Mouse (Mus musculus) kidney, embryonic 15.5 days (tissue): ENCODE measurements at regions not wholly inside any gene's neighbourhood (a gene's known extent, or its start where the extent isn't known, plus 50 kb on each side); places are given as distances from the start of the nearest gene placed in this dataset.
"Not testable (repeated sequence)": the region's sequence is repeated elsewhere in the genome, so short reads cannot be mapped to it uniquely, and the experiment has no call there.

Source experiments
- ATAC-seq: fragments of 200-750 bp; cut with Nextera tagmentation; replicated peaks from 2 replicates; pipeline ENCODE4 v1.8.0; 2017; ENCODE audit warnings: moderate TSS enrichment; ENCODE audit not compliant: low FRiP score
- H3K27ac ChIP-seq: fragments of 300-500 bp; sonication (generic); 2 replicates; pipeline ENCODE4 v1.5.1; 2015; ENCODE audit warnings: mild to moderate bottlenecking, inconsistent platforms
- H3K27me3 ChIP-seq: fragments of 300-500 bp; sonication (generic); 2 replicates; pipeline ENCODE4 v1.6.1; 2015; ENCODE audit warnings: inconsistent platforms
- H3K36me3 ChIP-seq: fragments of 300-500 bp; sonication (generic); 2 replicates; pipeline ENCODE4 v1.6.1; 2015; ENCODE audit warnings: inconsistent platforms
- H3K4me1 ChIP-seq: fragments of 300-500 bp; sonication (generic); 2 replicates; pipeline ENCODE4 v1.6.1; 2015; ENCODE audit warnings: inconsistent platforms
- H3K4me2 ChIP-seq: fragments of 300-500 bp; sonication (generic); 2 replicates; pipeline ENCODE4 v1.6.1; 2015; ENCODE audit warnings: moderate library complexity, mild to moderate bottlenecking, inconsistent platforms
- H3K4me3 ChIP-seq: fragments of 300-500 bp; sonication (generic); replicated peaks from 2 replicates; pipeline ENCODE4 v1.5.1; 2015; ENCODE audit warnings: mild to moderate bottlenecking, inconsistent platforms
- H3K9ac ChIP-seq: fragments of 300-500 bp; sonication (generic); 2 replicates; pipeline ENCODE4 v1.6.1; 2015; ENCODE audit warnings: mild to moderate bottlenecking, inconsistent platforms
- H3K9me3 ChIP-seq: fragments of 300-500 bp; sonication (generic); replicated peaks from 2 replicates; pipeline ENCODE4 v1.6.1; 2016; ENCODE audit warnings: inconsistent platforms
- WGBS: fragments of 180-500 bp; shearing (Covaris S2); methylation state at CpG from one replicate; pipeline ENCODE4 v1.1.7; 2015; ENCODE audit warnings: mixed read lengths; 5-methylcytosine and 5-hydroxymethylcytosine counted together

DNA sequence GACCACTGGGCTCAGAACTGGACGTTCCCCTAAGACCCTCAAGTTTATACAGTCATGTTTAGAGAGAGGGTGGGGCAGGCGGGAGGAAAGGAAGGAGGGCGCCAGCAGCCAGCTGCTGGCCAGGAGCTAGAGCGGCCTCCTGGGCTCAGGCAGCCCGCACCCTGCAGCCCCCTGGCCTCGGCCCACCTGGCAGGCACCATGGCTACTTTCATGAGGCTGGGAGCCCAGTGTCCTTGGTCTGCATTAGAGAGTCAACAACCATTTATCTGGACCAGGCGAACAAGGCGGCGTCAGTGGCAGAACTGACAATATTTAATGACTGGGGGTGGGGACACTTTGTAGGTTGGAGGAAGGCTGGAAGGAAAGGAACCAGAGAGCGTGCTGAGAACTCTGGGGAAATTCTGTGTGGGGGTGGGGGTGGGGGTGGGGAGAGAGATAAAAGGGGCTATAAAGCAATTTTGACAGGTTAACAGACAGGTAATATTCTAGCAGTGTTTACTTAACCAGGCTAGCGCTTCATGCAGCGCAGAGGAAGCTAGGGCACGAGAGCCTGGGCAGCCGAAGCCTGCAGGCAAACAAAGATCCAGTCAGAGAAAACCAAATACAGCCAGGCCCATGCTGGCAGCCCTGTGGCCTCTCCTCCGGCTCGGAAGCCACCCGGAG is 365.6 kb downstream of the Sox9 start:
- H3K4me1 ChIP-seq, result peaks cover 41% of the 10 kb centered on the region
- H3K36me3 ChIP-seq, result no peaks in the 10 kb centered on the region
- no peak overlapping the region for H3K9ac ChIP-seq
- H3K4me2 ChIP-seq, result peak overlapping the region; percentile 44
- H3K27ac ChIP-seq, result peak overlapping the region; percentile 48
- ATAC-seq, result peak; percentile 14; the same call in 1 of the 2 replicates
- 18% methylated on average over 17 of the region's 17 CpGs for WGBS
- no peak overlapping the region for H3K4me3 ChIP-seq
- no peaks in the 10 kb centered on the region for H3K27me3 ChIP-seq
- no peaks in the 10 kb centered on the region for H3K9me3 ChIP-seq

DNA sequence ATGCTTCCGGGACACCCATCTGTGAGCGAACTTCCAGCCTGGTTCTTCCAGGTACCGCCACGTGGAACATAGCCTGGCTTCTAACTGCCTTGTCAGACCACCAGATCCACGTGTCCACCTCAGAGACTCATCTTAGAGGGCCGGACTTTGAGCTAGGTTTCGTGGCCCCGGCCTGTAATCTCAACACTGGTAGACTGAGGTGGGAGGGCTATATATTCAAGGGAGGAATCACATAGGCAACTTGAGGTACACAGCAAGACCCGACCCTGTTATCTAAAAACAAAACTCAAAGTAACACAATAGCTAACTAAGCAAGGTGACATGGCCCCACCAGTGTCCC is 366.1 kb downstream of the Sox9 start:
- no peaks in the 10 kb centered on the region for H3K36me3 ChIP-seq
- peaks cover 41% of the 10 kb centered on the region for H3K4me1 ChIP-seq
- H3K9me3 ChIP-seq, result no peaks in the 10 kb centered on the region
- no peak overlapping the region for H3K9ac ChIP-seq
- ATAC-seq, result peak; percentile 3; the same call in 1 of the 2 replicates
- 66% methylated on average over 9 of the region's 9 CpGs for WGBS
- no peaks in the 10 kb centered on the region for H3K27me3 ChIP-seq
- peak overlapping the region; percentile 48 for H3K27ac ChIP-seq
- H3K4me3 ChIP-seq, result no peak overlapping the region
- peak overlapping the region; percentile 44 for H3K4me2 ChIP-seq

DNA sequence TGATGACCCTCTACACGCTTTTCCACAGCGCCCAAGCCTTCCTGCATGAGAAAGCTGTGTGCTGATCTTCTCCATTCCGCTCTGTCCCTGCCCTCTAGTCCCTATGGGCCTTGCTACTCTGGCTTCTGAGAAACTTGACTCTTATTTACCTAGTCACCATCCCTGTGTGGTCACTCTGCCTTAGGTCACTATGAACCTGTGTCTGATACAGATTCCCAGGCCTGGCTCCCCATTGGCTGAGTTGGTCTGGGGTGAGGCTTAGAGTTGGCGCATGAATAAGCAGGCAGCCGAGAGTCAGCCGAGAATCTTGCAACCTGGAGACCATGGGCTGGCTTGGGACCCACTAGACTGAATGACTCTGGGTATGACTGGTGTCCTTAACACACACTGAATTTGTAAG is 373.5 kb downstream of the Sox9 start:
- H3K4me1 ChIP-seq, result peaks cover 15% of the 10 kb centered on the region
- no peak overlapping the region for H3K9ac ChIP-seq
- H3K36me3 ChIP-seq, result no peaks in the 10 kb centered on the region
- no peak overlapping the region for H3K27ac ChIP-seq
- no peaks in the 10 kb centered on the region for H3K27me3 ChIP-seq
- no peaks in the 10 kb centered on the region for H3K9me3 ChIP-seq
- no peak overlapping the region for H3K4me3 ChIP-seq
- 84% methylated on average over 6 of the region's 6 CpGs for WGBS
- no peak overlapping the region for H3K4me2 ChIP-seq
- ATAC-seq, result no peak

- no peak for ATAC-seq
- H3K9ac ChIP-seq, result no peak overlapping the region
- no peak overlapping the region for H3K4me2 ChIP-seq
- H3K27me3 ChIP-seq, result peaks cover 3% of the 10 kb centered on the region; the same call in 1 of the 2 replicates
- WGBS, result 30% methylated on average over 3 of the region's 3 CpGs
- no peaks in the 10 kb centered on the region for H3K36me3 ChIP-seq
- no peak overlapping the region for H3K27ac ChIP-seq
- H3K4me3 ChIP-seq, result no peak overlapping the region
- peaks cover 49% of the 10 kb centered on the region for H3K4me1 ChIP-seq
- no peaks in the 10 kb centered on the region for H3K9me3 ChIP-seq
These were observed 381.9 kb downstream of the Sox9 start for GRCm38 (mm10) chr11:113163941-113164340.

DNA sequence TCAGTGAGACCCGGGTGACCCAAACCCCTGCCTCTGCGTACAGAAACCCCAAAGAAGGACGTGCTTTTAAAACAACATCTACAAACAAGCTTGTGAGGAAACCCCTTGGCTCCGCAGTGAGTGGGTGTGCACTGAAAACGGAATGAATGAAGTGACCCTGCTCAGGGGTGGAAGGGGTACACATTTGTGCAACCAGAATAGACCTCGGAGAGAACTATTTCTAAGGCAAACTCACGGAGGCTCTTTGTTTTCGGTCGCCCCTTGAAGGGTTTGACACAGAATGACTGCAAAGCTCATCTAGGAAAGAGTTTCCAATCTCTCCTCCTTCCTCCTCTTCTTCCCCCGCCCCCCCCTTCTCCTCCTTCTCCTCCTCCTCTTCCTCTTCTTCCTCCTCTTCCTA is 382.5 kb downstream of the Sox9 start:
- peaks cover 47% of the 10 kb centered on the region for H3K4me1 ChIP-seq
- WGBS, result 19% methylated on average over 10 of the region's 10 CpGs
- H3K9ac ChIP-seq, result no peak overlapping the region
- peak overlapping the region; percentile 27; the same call in 1 of the 2 replicates for H3K4me3 ChIP-seq
- H3K4me2 ChIP-seq, result peak overlapping the region; percentile 62
- H3K9me3 ChIP-seq, result no peaks in the 10 kb centered on the region
- H3K27me3 ChIP-seq, result peaks cover 3% of the 10 kb centered on the region; the same call in 1 of the 2 replicates
- H3K27ac ChIP-seq, result no peak overlapping the region
- H3K36me3 ChIP-seq, result no peaks in the 10 kb centered on the region
- ATAC-seq, result no peak

GRCm38 (mm10) chr11:113165069-113165795 is 383.2 kb downstream of the Sox9 start:
- Histone ChIP-seq H3K4me1 (peaks cover 44% of the 10 kb centered on the region), H3K36me3 (no peaks in the 10 kb centered on the region), H3K4me2 (peak overlapping the region; percentile 62), H3K9me3 (no peaks in the 10 kb centered on the region), H3K27me3 (peaks cover 3% of the 10 kb centered on the region; the same call in 1 of the 2 replicates), H3K27ac (peak overlapping the region; percentile 84), H3K4me3 (peak overlapping the region; percentile 27), H3K9ac (0 out of 2 replicates have a peak overlapping the region, but pooled peaks have one; percentile 21)
- ATAC-seq, result peak; percentile 82
- 4% methylated on average over 23 of the region's 23 CpGs for WGBS

DNA sequence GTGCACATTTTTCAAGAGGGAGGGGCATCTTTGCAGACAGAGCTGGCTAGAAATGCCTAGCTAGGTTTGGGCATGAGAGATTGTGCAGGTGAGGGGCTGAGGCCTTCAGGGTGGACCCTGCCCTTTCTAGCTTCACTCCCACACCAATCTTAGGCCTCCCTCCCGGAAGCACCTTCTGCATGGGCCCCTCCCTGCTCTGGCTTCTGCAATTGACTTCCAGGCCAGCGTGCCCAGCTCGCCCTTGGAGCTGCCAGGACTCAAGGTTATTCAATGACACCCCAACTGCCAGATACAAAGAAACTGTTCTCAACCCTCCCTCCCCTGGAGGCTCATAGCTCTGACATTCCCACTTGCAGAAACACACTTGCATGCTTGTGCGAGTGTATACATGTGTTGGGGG is 384.5 kb downstream of the Sox9 start:
- H3K27ac ChIP-seq, result 0 out of 2 replicates have a peak overlapping the region, but pooled peaks have one; percentile 56
- no peak overlapping the region for H3K9ac ChIP-seq
- H3K36me3 ChIP-seq, result no peaks in the 10 kb centered on the region
- H3K4me1 ChIP-seq, result peaks cover 52% of the 10 kb centered on the region
- ATAC-seq, result 0 out of 2 replicates have a peak, but pooled peaks have one; percentile 2
- WGBS, result 52% methylated on average over 4 of the region's 4 CpGs
- peaks cover 3% of the 10 kb centered on the region; the same call in 1 of the 2 replicates for H3K27me3 ChIP-seq
- no peaks in the 10 kb centered on the region for H3K9me3 ChIP-seq
- H3K4me3 ChIP-seq, result no peak overlapping the region
- H3K4me2 ChIP-seq, result no peak overlapping the region

GRCm38 (mm10) chr11:113172497-113173140 is 390.6 kb downstream of the Sox9 start:
- no peaks in the 10 kb centered on the region for H3K27me3 ChIP-seq
- no peaks in the 10 kb centered on the region for H3K36me3 ChIP-seq
- peak overlapping the region; percentile 90 for H3K27ac ChIP-seq
- peak; percentile 65 for ATAC-seq
- H3K4me2 ChIP-seq, result peak overlapping the region; percentile 65
- H3K9ac ChIP-seq, result peak overlapping the region; percentile 46; the same call in 1 of the 2 replicates
- peak overlapping the region; percentile 55 for H3K4me3 ChIP-seq
- no peaks in the 10 kb centered on the region for H3K9me3 ChIP-seq
- WGBS, result 23% methylated on average over 16 of the region's 16 CpGs
- H3K4me1 ChIP-seq, result peaks cover 29% of the 10 kb centered on the region

- not testable (repeated sequence) for H3K27me3 ChIP-seq, H3K27ac ChIP-seq, H3K9me3 ChIP-seq, H3K9ac ChIP-seq, ATAC-seq, H3K36me3 ChIP-seq
- peak overlapping the region; percentile 53 for H3K4me2 ChIP-seq
- peak overlapping the region; percentile 31 for H3K4me3 ChIP-seq
- 33% methylated on average over 12 of the region's 12 CpGs for WGBS
- H3K4me1 ChIP-seq, result peaks cover 36% of the 10 kb centered on the region
These were observed 391.3 kb downstream of the Sox9 start for GRCm38 (mm10) chr11:113173317-113173716.

GRCm38 (mm10) chr11:113174011-113174507 is 392.0 kb downstream of the Sox9 start:
- WGBS, result 76% methylated on average over 5 of the region's 5 CpGs
- 0 out of 2 replicates have a peak overlapping the region, but pooled peaks have one; percentile 37 for H3K27ac ChIP-seq
- peaks cover 43% of the 10 kb centered on the region for H3K4me1 ChIP-seq
- H3K9me3 ChIP-seq, result no peaks in the 10 kb centered on the region
- ATAC-seq, result no peak
- no peaks in the 10 kb centered on the region for H3K36me3 ChIP-seq
- no peak overlapping the region for H3K4me2 ChIP-seq
- no peak overlapping the region for H3K9ac ChIP-seq
- H3K4me3 ChIP-seq, result no peak overlapping the region
- H3K27me3 ChIP-seq, result no peaks in the 10 kb centered on the region

GRCm38 (mm10) chr11:113175323-113175722 is 393.3 kb downstream of the Sox9 start:
- no peak for ATAC-seq
- Histone ChIP-seq H3K27ac (no peak overlapping the region), H3K4me3 (no peak overlapping the region), H3K9me3 (no peaks in the 10 kb centered on the region), H3K4me1 (peaks cover 52% of the 10 kb centered on the region), H3K27me3 (no peaks in the 10 kb centered on the region), H3K9ac (no peak overlapping the region), H3K4me2 (no peak overlapping the region), H3K36me3 (no peaks in the 10 kb centered on the region)
- WGBS, result 32% methylated on average over 6 of the region's 6 CpGs

DNA sequence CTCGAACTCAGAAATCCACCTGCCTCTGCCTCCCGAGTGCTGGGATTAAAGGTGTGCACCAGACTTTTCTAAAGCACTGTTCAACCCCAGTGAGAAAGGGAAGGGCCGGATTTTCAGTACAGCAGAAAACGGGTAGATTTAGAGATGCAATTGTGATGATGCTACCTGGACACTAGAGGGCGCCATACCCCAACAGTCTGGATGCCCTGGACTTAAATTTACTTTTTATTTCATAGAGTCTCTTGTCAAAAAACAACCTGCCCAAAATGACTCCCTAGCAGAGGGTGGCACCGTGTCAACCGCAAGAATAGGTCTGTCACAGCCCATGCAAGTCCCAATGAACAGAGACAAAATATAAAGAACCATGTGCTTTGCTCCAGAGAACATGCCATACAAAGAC is 394.2 kb downstream of the Sox9 start:
- Histone ChIP-seq H3K27ac (0 out of 2 replicates have a peak overlapping the region, but pooled peaks have one; percentile 39), H3K4me3 (no peak overlapping the region), H3K27me3 (no peaks in the 10 kb centered on the region), H3K9me3 (no peaks in the 10 kb centered on the region), H3K36me3 (no peaks in the 10 kb centered on the region), H3K4me1 (peaks cover 54% of the 10 kb centered on the region), H3K4me2 (no peak overlapping the region), H3K9ac (no peak overlapping the region)
- 16% methylated on average over 7 of the region's 7 CpGs for WGBS
- ATAC-seq, result no peak
